Mouse (Mus musculus) forebrain, embryonic 14.5 days (tissue): ENCODE data around the gene Azin2. TPM values are rescaled to one million over a fixed set of nuclear protein-coding genes. Genes with fewer than 3 reads are reported as not detected.

ENCODE experiments used
- ATAC-seq: fragments of 200-750 bp; cut with Nextera tagmentation; 2 replicates; pipeline ENCODE4 v1.8.0; 2017; ENCODE audit warnings: mild to moderate bottlenecking, moderate library complexity
- DNase-seq: peaks from one replicate; pipeline ENCODE4 v3.0.0-alpha.2; 2015; ENCODE audit warnings: low spot score
- H3K27ac ChIP-seq: fragments of 300-500 bp; sonication (generic); 2 replicates; pipeline ENCODE4 v1.5.1; 2014; ENCODE audit warnings: low read depth, mild to moderate bottlenecking, control low read depth, low read length, moderate library complexity
- H3K27me3 ChIP-seq: fragments of 300-500 bp; sonication (generic); replicated peaks from 2 replicates; pipeline ENCODE4 v1.6.1; 2014; ENCODE audit warnings: low read length, control low read depth, mixed read lengths; ENCODE audit not compliant: control insufficient read depth, insufficient read depth
- H3K36me3 ChIP-seq: fragments of 300-500 bp; sonication (generic); 2 replicates; pipeline ENCODE4 v1.6.1; 2014; ENCODE audit warnings: low read length, control low read depth; ENCODE audit not compliant: control insufficient read depth, insufficient read depth
- H3K4me1 ChIP-seq: fragments of 300-500 bp; sonication (generic); 2 replicates; pipeline ENCODE4 v1.6.1; 2014; ENCODE audit warnings: antibody characterized with exemption, low read length, control low read depth; ENCODE audit not compliant: control insufficient read depth, insufficient read depth
- H3K4me2 ChIP-seq: fragments of 300-500 bp; sonication (generic); 2 replicates; pipeline ENCODE4 v1.6.1; 2014; ENCODE audit warnings: mild to moderate bottlenecking, control low read depth, low read length
- H3K4me3 ChIP-seq: fragments of 300-500 bp; sonication (generic); 2 replicates; pipeline ENCODE4 v1.5.1; 2014; ENCODE audit warnings: low read depth, low read length, control low read depth
- H3K9ac ChIP-seq: fragments of 300-500 bp; sonication (generic); 2 replicates; pipeline ENCODE4 v1.6.1; 2014; ENCODE audit warnings: mild to moderate bottlenecking, low read length, control low read depth, moderate library complexity
- H3K9me3 ChIP-seq: fragments of 300-500 bp; sonication (generic); replicated peaks from 2 replicates; pipeline ENCODE4 v1.6.1; 2016; ENCODE audit warnings: low read length, control low read depth, mixed read lengths; ENCODE audit not compliant: control insufficient read depth
- WGBS: fragments of 180-500 bp; shearing (Covaris S2); extraction: QIAGEN DNeasy Blood & Tissue Kit; methylation state at CpG from one replicate; pipeline ENCODE4 v1.1.7; 2014; 5-methylcytosine and 5-hydroxymethylcytosine counted together
- polyA plus RNA-seq: library from polyadenylated mRNA; unstranded; fragments of >200 nt; fragmentation: Nextera tagmentation; extraction: Ambion mirVana; gene quantifications from 2 replicates; pipeline ENCODE4 v1.2.1, GENCODE M21; 2014

Azin2 gene
- polyA plus RNA-seq, 1 experiment from 2014 or later: 11.7 TPM

DNA sequence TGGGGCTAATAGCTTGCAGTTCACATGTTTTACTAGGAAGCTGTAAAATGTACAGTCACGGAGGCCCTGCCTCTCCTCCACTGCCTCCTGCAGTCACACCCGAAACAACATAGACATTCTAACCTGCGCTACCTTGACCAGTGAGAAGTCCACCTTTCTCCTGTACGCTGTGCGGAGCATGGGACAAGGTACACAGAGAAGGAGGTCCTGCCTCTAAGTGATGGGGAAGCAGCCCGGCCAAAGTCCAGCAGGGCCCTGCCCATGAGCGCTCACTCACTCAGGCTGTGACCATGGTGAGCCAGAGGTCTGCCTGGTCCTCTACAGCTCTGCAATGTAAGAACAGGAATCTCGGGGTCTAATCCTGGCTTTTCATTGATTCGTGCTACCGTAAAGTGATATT, 50.2 kb downstream of the Azin2 start:
- H3K36me3 ChIP-seq: peaks cover 4% of the 10 kb centered on the region; the same call in 1 of the 2 replicates
- H3K4me3 ChIP-seq: no peak overlapping the region
- no peaks in the 10 kb centered on the region for H3K9me3 ChIP-seq
- no peak for ATAC-seq
- H3K27ac ChIP-seq: no peak overlapping the region
- no peak overlapping the region for H3K4me2 ChIP-seq
- H3K9ac ChIP-seq: no peak overlapping the region
- no peak for DNase-seq
- H3K27me3 ChIP-seq: no peaks in the 10 kb centered on the region
- no peaks in the 10 kb centered on the region for H3K4me1 ChIP-seq
- WGBS: 92% methylated on average over 10 of the region's 10 CpGs

DNA sequence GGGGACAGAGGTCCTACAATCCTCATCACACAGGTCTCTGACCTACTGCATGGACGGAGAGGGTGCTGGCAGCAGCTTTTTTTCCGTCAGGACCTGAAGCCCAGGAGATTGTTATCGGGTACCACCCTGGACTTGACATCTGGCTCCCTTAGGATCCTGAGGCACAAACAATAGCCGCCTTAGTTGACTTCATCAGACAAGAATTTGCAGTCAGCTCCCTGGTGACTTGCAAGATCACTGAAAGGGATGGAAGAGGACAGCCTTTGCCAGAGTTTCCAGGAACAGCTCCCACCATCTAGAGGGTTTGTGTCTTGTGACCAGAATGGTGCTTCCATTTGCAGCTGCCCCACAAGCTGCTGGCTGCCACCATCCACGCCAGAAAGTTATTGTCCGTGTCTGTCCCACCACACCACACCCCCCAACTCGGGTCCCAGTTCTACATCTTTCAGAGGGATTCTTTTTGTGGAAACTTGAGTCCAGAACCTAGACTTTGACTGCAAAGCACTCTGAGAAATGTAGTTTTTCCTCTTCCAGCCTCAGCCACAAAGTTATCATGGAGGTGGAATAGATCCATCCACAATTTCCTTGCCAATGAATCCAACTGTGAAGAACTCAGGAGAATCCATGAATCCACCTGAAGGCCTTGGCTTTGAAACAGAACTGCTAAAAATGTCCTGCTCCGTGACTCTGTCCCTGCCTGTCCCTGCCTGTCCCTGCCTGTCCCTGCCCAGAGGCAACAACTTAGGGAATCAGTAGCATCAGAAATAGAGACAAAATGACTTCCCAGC, 51.8 kb downstream of the Azin2 start:
- H3K27ac ChIP-seq: no peak overlapping the region
- H3K4me1 ChIP-seq: no peaks in the 10 kb centered on the region
- no peaks in the 10 kb centered on the region for H3K27me3 ChIP-seq
- ATAC-seq (no peak), DNase-seq (no peak)
- WGBS: 82% methylated on average over 8 of the region's 8 CpGs
- H3K4me2 ChIP-seq: no peak overlapping the region
- no peaks in the 10 kb centered on the region for H3K9me3 ChIP-seq
- H3K36me3 ChIP-seq: peaks cover 4% of the 10 kb centered on the region; the same call in 1 of the 2 replicates
- H3K9ac ChIP-seq: no peak overlapping the region
- H3K4me3 ChIP-seq: no peak overlapping the region

DNA sequence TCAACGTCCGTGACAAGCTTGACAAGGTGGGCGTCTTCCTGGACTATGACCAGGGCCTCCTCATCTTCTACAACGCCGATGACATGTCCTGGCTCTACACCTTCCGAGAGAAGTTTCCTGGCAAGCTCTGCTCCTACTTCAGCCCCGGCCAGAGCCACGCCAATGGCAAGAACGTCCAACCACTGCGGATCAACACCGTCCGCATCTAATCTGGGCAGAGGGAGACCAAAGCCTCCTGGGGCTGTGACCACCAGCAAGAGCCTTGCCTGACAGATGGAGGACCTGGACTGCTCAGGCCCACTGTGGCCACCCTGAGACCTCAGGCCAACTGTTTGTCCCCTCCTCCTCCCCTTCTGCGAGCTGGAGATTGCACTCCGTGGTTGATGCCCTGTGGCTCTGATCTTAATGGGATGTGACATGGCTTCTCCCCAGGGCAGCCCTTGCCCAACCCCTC, 52.8 kb downstream of the Azin2 start:
- no peak for ATAC-seq
- Histone ChIP-seq H3K9ac (no peak overlapping the region), H3K4me3 (no peak overlapping the region), H3K4me1 (no peaks in the 10 kb centered on the region), H3K9me3 (no peaks in the 10 kb centered on the region), H3K27ac (no peak overlapping the region), H3K36me3 (peaks cover 4% of the 10 kb centered on the region; the same call in 1 of the 2 replicates), H3K4me2 (no peak overlapping the region), H3K27me3 (no peaks in the 10 kb centered on the region)
- WGBS: 89% methylated on average over 14 of the region's 14 CpGs
- DNase-seq: no peak

- Histone ChIP-seq H3K4me1 (no peaks in the 10 kb centered on the region), H3K27ac (no peak overlapping the region), H3K4me3 (no peak overlapping the region), H3K9ac (no peak overlapping the region), H3K9me3 (no peaks in the 10 kb centered on the region), H3K36me3 (peaks cover 4% of the 10 kb centered on the region; the same call in 1 of the 2 replicates), H3K27me3 (no peaks in the 10 kb centered on the region), H3K4me2 (no peak overlapping the region)
- DNase-seq (peak; percentile 78), ATAC-seq (peak; percentile 32; the same call in 1 of the 2 replicates)
- 63% methylated on average over 24 of the region's 24 CpGs for WGBS
These were observed 53.5 kb downstream of the Azin2 start for GRCm38 (mm10) chr4:128908586-128909377.

- no peak for ATAC-seq
These were observed 54.8 kb downstream of the Azin2 start for GRCm38 (mm10) chr4:128907238-128907968.

DNA sequence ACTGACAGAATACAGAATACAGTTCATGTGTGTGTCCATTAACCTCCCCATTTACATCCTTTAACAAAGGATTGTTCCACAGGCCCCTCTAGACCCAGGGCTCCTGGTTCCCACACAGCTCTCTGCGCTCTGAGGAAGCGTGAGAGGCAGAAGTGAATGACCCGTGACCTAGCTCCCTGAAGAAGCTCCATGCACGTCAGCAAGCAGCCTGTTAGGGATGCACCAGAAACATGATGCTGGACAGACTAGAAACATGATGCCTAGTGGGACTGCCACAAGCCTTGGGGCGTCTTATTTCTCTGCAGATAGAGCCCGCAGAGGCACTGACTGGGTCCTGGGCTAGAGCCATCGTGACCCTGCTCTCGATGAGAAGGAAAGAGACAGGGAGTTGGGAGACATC, 55.5 kb downstream of the Azin2 start:
- H3K27ac ChIP-seq: no peak overlapping the region
- DNase-seq: no peak
- ATAC-seq: no peak
- 66% methylated on average over 8 of the region's 8 CpGs for WGBS
- H3K27me3 ChIP-seq: no peaks in the 10 kb centered on the region
- no peaks in the 10 kb centered on the region for H3K9me3 ChIP-seq
- H3K4me2 ChIP-seq: no peak overlapping the region
- no peak overlapping the region for H3K9ac ChIP-seq
- no peak overlapping the region for H3K4me3 ChIP-seq
- peaks cover 10% of the 10 kb centered on the region; the same call in 1 of the 2 replicates for H3K36me3 ChIP-seq
- no peaks in the 10 kb centered on the region for H3K4me1 ChIP-seq

More at GRCm38 (mm10) chr4:128907238-128907968, 54.8 kb downstream of the Azin2 start:
- Histone ChIP-seq H3K27ac (no peak overlapping the region), H3K9me3 (no peaks in the 10 kb centered on the region), H3K36me3 (peaks cover 7% of the 10 kb centered on the region; the same call in 1 of the 2 replicates), H3K4me1 (no peaks in the 10 kb centered on the region), H3K4me3 (no peak overlapping the region), H3K27me3 (no peaks in the 10 kb centered on the region), H3K9ac (no peak overlapping the region), H3K4me2 (no peak overlapping the region)
- no peak for DNase-seq
- WGBS: 58% methylated on average over 12 of the region's 12 CpGs

DNA sequence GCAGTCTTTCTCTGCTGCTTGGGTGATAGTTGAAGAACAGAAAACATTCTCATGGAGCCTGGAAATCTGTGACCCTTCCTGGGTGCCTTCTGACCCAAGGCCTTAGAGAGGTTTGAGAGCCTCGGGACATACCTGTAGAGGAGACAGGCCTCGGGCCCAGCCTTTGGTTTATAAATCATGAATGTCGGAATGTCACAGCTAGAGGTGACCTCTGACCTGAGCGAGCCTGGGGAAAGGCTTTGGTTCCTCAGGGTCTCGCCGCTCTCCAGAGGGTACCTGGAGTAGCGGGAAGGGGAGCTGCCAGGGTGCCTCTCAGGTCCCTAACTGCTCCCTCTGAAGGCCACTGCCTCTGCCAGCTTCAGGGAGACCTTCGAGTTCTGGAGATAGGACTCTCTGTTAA, 57.0 kb downstream of the Azin2 start:
- no peak for DNase-seq
- WGBS: 48% methylated on average over 8 of the region's 8 CpGs

GRCm38 (mm10) chr4:128904035-128904800, 58.0 kb downstream of the Azin2 start:
- H3K27ac ChIP-seq: no peak overlapping the region
- H3K4me3 ChIP-seq: no peak overlapping the region
- no peak for DNase-seq
- 50% methylated on average over 8 of the region's 8 CpGs for WGBS
- H3K4me2 ChIP-seq: no peak overlapping the region
- H3K4me1 ChIP-seq: peaks cover 8% of the 10 kb centered on the region
- no peaks in the 10 kb centered on the region for H3K27me3 ChIP-seq
- 0 out of 2 replicates have a peak, but pooled peaks cover 6% of the 10 kb centered on the region for H3K36me3 ChIP-seq
- ATAC-seq: no peak
- H3K9ac ChIP-seq: no peak overlapping the region
- no peaks in the 10 kb centered on the region for H3K9me3 ChIP-seq

More for the DNA sequence above, 57.0 kb downstream of the Azin2 start:
- peaks cover 10% of the 10 kb centered on the region; the same call in 1 of the 2 replicates for H3K36me3 ChIP-seq
- H3K27me3 ChIP-seq: no peaks in the 10 kb centered on the region
- no peak overlapping the region for H3K4me3 ChIP-seq
- H3K4me2 ChIP-seq: no peak overlapping the region
- no peaks in the 10 kb centered on the region for H3K9me3 ChIP-seq
- H3K4me1 ChIP-seq: no peaks in the 10 kb centered on the region
- no peak overlapping the region for H3K27ac ChIP-seq
- ATAC-seq: no peak
- no peak overlapping the region for H3K9ac ChIP-seq
